Mouse (Mus musculus) liver, postnatal 0 days (tissue): ENCODE measurements at regions not wholly inside any gene's neighbourhood (a gene's known extent, or its start where the extent isn't known, plus 50 kb on each side); places are given as distances from the start of the nearest gene placed in this dataset.

Source experiments
- ATAC-seq: fragments of 200-750 bp; cut with Nextera tagmentation; 2 replicates; pipeline ENCODE4 v1.8.0; 2017; ENCODE audit warnings: mild to moderate bottlenecking, moderate library complexity
- DNase-seq: peaks from one replicate; pipeline ENCODE4 v3.0.0-alpha.2; 2016
- H3K27ac ChIP-seq: fragments of 300-500 bp; sonication (generic); 2 replicates; pipeline ENCODE4 v1.5.1; 2014; ENCODE audit warnings: antibody characterized with exemption, moderate library complexity, mild to moderate bottlenecking, low read depth
- H3K27me3 ChIP-seq: fragments of 300-500 bp; sonication (generic); 2 replicates; pipeline ENCODE4 v1.6.1; 2014; ENCODE audit warnings: low read length, control low read depth, mixed read lengths; ENCODE audit not compliant: insufficient read depth
- H3K36me3 ChIP-seq: fragments of 300-500 bp; sonication (generic); replicated peaks from 2 replicates; pipeline ENCODE4 v1.6.1; 2014; ENCODE audit warnings: mild to moderate bottlenecking, control low read depth, low read length, moderate library complexity, mixed read lengths; ENCODE audit not compliant: insufficient read depth
- H3K4me1 ChIP-seq: fragments of 300-500 bp; sonication (generic); 2 replicates; pipeline ENCODE4 v1.6.1; 2014; ENCODE audit warnings: antibody characterized with exemption, mild to moderate bottlenecking, control low read depth; ENCODE audit not compliant: insufficient read depth
- H3K4me2 ChIP-seq: fragments of 300-500 bp; sonication (generic); 2 replicates; pipeline ENCODE4 v1.6.1; 2014; ENCODE audit warnings: low read depth, mild to moderate bottlenecking, low read length, moderate library complexity, mixed read lengths
- H3K4me3 ChIP-seq: fragments of 300-500 bp; sonication (generic); 2 replicates; pipeline ENCODE4 v1.5.1; 2014; ENCODE audit warnings: low read depth, low read length
- H3K9ac ChIP-seq: fragments of 300-500 bp; sonication (generic); replicated peaks from 2 replicates; pipeline ENCODE4 v1.6.1; 2014; ENCODE audit warnings: mild to moderate bottlenecking, moderate library complexity
- H3K9me3 ChIP-seq: fragments of 300-500 bp; sonication (generic); 2 replicates; pipeline ENCODE4 v1.6.1; 2016; ENCODE audit warnings: mild to moderate bottlenecking, control low read depth, low read length, mixed read lengths
- CTCF ChIP-seq: sonication (generic); IDR thresholded peaks from 2 replicates; pipeline ENCODE4 v1.5.1; 2016; ENCODE audit warnings: antibody characterized with exemption, low read depth
- EP300 ChIP-seq: IDR thresholded peaks from 2 replicates; pipeline ENCODE4 v1.6.1; 2016; ENCODE audit warnings: antibody characterized with exemption, low read depth, mild to moderate bottlenecking
- WGBS: fragments of 180-500 bp; shearing (Covaris S2); extraction: QIAGEN DNeasy Blood & Tissue Kit; methylation state at CpG from one replicate; pipeline ENCODE4 v1.1.7; 2014; ENCODE audit not compliant: insufficient replicate concordance; 5-methylcytosine and 5-hydroxymethylcytosine counted together

DNA sequence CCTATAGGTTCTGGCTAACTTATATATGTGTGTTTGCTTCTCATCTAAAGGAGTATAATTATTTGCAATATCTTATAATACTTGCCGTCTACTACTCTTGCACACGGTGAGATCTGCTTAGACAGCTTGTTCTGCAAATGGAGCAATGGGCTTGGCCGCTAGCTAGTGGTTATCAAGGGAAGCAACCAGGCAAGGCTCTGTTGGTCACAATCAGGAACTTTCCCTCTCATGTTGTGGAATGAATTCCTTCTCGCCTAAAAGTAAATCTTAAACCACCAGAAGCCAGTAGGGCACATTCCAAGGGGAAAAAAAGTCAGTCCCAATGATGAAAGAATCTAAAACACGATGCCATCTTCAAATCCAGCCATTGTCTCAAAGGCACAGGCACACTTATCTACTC is 56.6 kb upstream of the Stxbp6 start:
- H3K27ac ChIP-seq, result no peak overlapping the region
- no peaks in the 10 kb centered on the region for H3K9me3 ChIP-seq
- ATAC-seq (no peak), DNase-seq (no peak)
- TF ChIP-seq CTCF, result no peak
- no peak for TF ChIP-seq EP300
- H3K4me2 ChIP-seq, result no peak overlapping the region
- no peak overlapping the region for H3K4me3 ChIP-seq
- no peaks in the 10 kb centered on the region for H3K36me3 ChIP-seq
- H3K27me3 ChIP-seq, result no peaks in the 10 kb centered on the region
- WGBS, result 78% methylated on average over 5 of the region's 5 CpGs
- no peak overlapping the region for H3K9ac ChIP-seq
- no peaks in the 10 kb centered on the region for H3K4me1 ChIP-seq

DNA sequence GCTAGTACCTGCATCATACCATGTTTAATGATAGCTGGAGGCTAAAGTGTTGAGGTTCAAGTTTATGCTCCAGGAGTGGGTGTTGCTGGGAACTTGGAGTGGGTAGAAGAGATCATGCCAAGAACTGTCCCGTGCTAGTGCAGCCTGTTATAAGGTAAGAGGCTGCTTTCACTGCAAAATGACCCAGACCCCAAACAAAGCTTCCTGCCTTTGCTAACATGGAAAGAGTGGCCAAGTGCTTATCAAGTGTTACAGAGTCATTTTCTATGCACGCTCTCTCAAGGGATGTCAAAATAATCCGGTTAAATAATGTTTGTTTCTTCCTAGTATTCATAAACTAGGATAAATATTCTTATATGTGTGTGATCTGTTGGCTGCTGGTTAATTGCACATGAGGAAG is 51.4 kb upstream of the Stxbp6 start:
- no peaks in the 10 kb centered on the region for H3K9me3 ChIP-seq
- no peaks in the 10 kb centered on the region for H3K27me3 ChIP-seq
- 61% methylated on average over 3 of the region's 3 CpGs for WGBS
- DNase-seq (no peak), ATAC-seq (no peak)
- no peak overlapping the region for H3K4me3 ChIP-seq
- no peaks in the 10 kb centered on the region for H3K36me3 ChIP-seq
- no peak for TF ChIP-seq CTCF
- no peak for TF ChIP-seq EP300
- no peak overlapping the region for H3K9ac ChIP-seq
- H3K27ac ChIP-seq, result no peak overlapping the region
- H3K4me2 ChIP-seq, result no peak overlapping the region
- no peaks in the 10 kb centered on the region for H3K4me1 ChIP-seq
